ENCODE assay signal across 8 mouse cellular contexts in genomic region chr2:181186635-181187034, GRCm38 (mm10). TPM values are rescaled to one million over a fixed set of nuclear protein-coding genes. Genes with fewer than 3 reads are reported as not detected.
DNase-seq lines count a peak whose midpoint lies in the region; ATAC-seq and TF ChIP-seq lines count a peak whose summit lies in the region.

No protein-coding gene starts in this region.

- DNase-seq in ZHBTc4 (ENCODE audit: low read depth, low spot score) = peak; percentile 95
- peak; percentile 88 for DNase-seq in gastrocnemius, adult 2 months
- DNase-seq in hindlimb bud, embryonic 11.5 days (ENCODE audit: extremely low spot score, low read depth, low spot score) = peak; percentile 66
- DNase-seq in left cerebral cortex, adult 9 months (ENCODE audit: low spot score in 2 of 2) = peak; percentile 45 to 93
- DNase-seq in right cerebral cortex, postnatal 14 days = peak; percentile 86
- DNase-seq in urinary bladder, postnatal 36 days (ENCODE audit: low spot score in 2 of 2) = peak; percentile 80 to 88

- peak; percentile 79 for ATAC-seq in common myeloid progenitor, adult 5-6 weeks (replicated peaks; ENCODE audit: low read depth, poor library complexity, severe bottlenecking)
- peak; percentile 81 for ATAC-seq in megakaryocyte progenitor cell, adult 5-6 weeks (replicated peaks; ENCODE audit: poor library complexity)

- TF ChIP-seq CTCF in gastrocnemius, adult 2 months (IDR thresholded peaks at IDR 0.05) = peak; percentile 100; the same call in 1 of the 2 replicates

- intact Hi-C loops in gastrocnemius, adult 2 months (cut with DNase I) = loop anchor here (1.0 to 10.0 kb wide), 5 partner anchors 58 to 408 kb away; partner anchors contain the start of genes Helz2, Prpf6, Rtel1 and Samd10

- H3K27ac ChIP-seq in gastrocnemius, adult 2 months = peak overlapping the region; percentile 93

- peak overlapping the region; percentile 78 for H3K4me3 ChIP-seq in gastrocnemius, adult 2 months

RNA-seq across cellular contexts. Expression of gene Ppdpf, which starts 0.4 kb away (rescaled TPM):
- 70.0 and 92.5 TPM in 2 replicates for total RNA-seq in common myeloid progenitor, adult 5-6 weeks (2017)
- 10 to 100 TPM; 39.1 to 46.2 TPM for total RNA-seq in gastrocnemius, adult 2 months (2021)
- 85.7 and 109 TPM in 2 replicates for total RNA-seq in megakaryocyte progenitor cell, adult 5-6 weeks (2015)
- total RNA-seq in megakaryocyte progenitor cell, adult 5-6 weeks (2017) = 68.8 and 73.0 TPM in 2 replicates

RNA-seq across cellular contexts. Expression of gene Ptk6, which starts 16.0 kb away (rescaled TPM):
- not detected in 2 replicates for total RNA-seq in common myeloid progenitor, adult 5-6 weeks (2017)
- total RNA-seq in gastrocnemius, adult 2 months (2021) = not detected
- not detected in 2 replicates for total RNA-seq in megakaryocyte progenitor cell, adult 5-6 weeks (2015)
- not detected in 2 replicates for total RNA-seq in megakaryocyte progenitor cell, adult 5-6 weeks (2017)

RNA-seq across cellular contexts. Expression of gene Srms, which starts 26.4 kb away (rescaled TPM):
- not detected in 2 replicates for total RNA-seq in common myeloid progenitor, adult 5-6 weeks (2017)
- total RNA-seq in gastrocnemius, adult 2 months (2021) = under 1 TPM; 0.17 to 0.28 TPM
- not detected in 2 replicates for total RNA-seq in megakaryocyte progenitor cell, adult 5-6 weeks (2015)
- total RNA-seq in megakaryocyte progenitor cell, adult 5-6 weeks (2017) = not detected in 2 replicates

RNA-seq across cellular contexts. Expression of gene Eef1a2, which starts 29.8 kb away (rescaled TPM):
- not detected in 2 replicates for total RNA-seq in common myeloid progenitor, adult 5-6 weeks (2017)
- total RNA-seq in gastrocnemius, adult 2 months (2021) = 1,000 to 10,000 TPM; 2,005 to 2,177 TPM
- not detected in 2 replicates for total RNA-seq in megakaryocyte progenitor cell, adult 5-6 weeks (2015)
- not detected in 2 replicates for total RNA-seq in megakaryocyte progenitor cell, adult 5-6 weeks (2017)

RNA-seq across cellular contexts. Expression of gene Fndc11, which starts 33.2 kb away (rescaled TPM):
- not detected in 2 replicates for total RNA-seq in common myeloid progenitor, adult 5-6 weeks (2017)
- not detected for total RNA-seq in gastrocnemius, adult 2 months (2021)
- total RNA-seq in megakaryocyte progenitor cell, adult 5-6 weeks (2015) = not detected in 2 replicates
- total RNA-seq in megakaryocyte progenitor cell, adult 5-6 weeks (2017) = not detected in 2 replicates

Comparison
In these comparisons a context has a peak if more than half of its experiments do, and no peak if none do; other contexts are left out.
1. Peak in every context shown above with its lines: DNase-seq, ATAC-seq, H3K4me3 ChIP-seq and H3K27ac ChIP-seq.